Mouse (Mus musculus) brain, embryonic 14.5 days (tissue): ENCODE data around the gene Erf. TPM values are rescaled to one million over a fixed set of nuclear protein-coding genes. Genes with fewer than 3 reads are reported as not detected.

Experiments used
- DNase-seq: peaks from one replicate; pipeline ENCODE4 v3.0.0-alpha.2; 2011; ENCODE audit warnings: low read depth
- CTCF ChIP-seq: fragments of 200-500 bp; IDR thresholded peaks from 2 replicates; pipeline ENCODE4 v1.5.1; 2012; ENCODE audit warnings: inconsistent platforms, mild to moderate bottlenecking, moderate library complexity, borderline replicate concordance; ENCODE audit not compliant: insufficient read depth, insufficient read length; ENCODE audit errors: extremely low read depth
- POLR2A ChIP-seq: fragments of 200-500 bp; IDR thresholded peaks from 2 replicates; pipeline ENCODE4 v1.6.1; 2012; ENCODE audit warnings: mild to moderate bottlenecking, inconsistent platforms, borderline replicate concordance; ENCODE audit not compliant: poor library complexity, insufficient read depth, insufficient read length, severe bottlenecking; ENCODE audit errors: extremely low read depth
- polyA plus RNA-seq: library from polyadenylated mRNA; depleted of rRNA; stranded (reverse); fragments of >200 nt; gene quantifications from 2 replicates; pipeline ENCODE4 v1.2.3, GENCODE M21; 2012

Gene Erf
- polyA plus RNA-seq, 1 experiment = 20.2 TPM

DNA sequence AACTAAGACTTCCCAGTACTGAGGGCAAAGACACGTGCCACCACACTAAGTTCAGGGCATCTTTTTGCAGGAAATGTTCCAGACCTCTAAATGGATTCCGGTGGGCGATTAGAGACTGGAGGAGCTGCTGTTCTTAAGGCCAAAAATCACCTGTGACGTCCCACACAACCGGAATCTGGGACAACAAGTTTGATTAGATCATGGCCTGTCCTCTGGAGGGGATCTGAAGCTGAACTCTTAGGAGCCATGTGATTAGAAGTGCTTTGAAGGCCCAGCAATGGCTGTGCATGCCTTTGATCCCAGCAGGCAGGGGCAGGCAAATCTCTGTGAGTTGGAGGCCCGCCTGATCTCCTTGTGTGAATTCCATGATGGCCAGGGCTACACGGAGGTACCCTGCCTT, 9.9 kb downstream of the Erf start:
- no peak for TF ChIP-seq CTCF
- no peak for DNase-seq

DNA sequence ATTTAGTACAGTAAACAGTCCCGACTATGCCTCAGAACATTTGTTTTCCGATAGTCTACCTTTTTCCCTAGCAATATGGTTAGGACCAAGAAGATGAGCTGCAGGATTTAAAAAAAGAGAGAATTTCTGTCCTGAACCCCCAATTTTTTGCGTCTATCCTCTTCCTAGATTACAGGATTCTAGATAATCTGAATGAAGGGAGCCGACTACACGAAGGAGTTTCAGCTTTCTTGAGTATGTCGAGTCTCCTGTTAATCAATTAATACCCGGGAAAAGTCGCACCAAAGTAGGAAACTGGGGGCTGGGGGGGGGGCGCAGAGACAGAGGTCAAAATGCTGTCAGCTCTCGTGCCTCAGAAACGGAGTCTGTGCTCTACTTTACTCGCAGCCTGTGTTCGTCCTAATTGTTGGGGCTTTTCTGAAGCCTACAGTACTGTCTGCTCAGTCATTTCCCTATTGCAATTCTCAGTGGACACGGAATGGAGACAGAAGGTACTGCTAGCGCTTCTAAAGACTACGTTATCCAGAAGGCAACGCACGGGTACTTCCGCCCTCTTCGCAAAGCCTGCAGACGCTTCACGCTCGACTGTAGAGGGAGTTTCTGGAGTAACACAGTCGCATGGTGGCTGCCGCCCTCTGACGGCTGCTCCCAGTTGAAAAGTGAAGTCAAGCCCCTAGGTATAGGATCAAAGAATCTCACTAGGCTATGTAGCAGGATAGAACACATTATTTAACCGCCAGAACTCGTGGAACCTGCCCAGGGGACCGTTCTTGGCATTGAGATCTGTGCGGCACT, 11.5 kb downstream of the Erf start:
- TF ChIP-seq CTCF = peak; percentile 69
- TF ChIP-seq POLR2A = no peak
- peak; percentile 98 for DNase-seq

DNA sequence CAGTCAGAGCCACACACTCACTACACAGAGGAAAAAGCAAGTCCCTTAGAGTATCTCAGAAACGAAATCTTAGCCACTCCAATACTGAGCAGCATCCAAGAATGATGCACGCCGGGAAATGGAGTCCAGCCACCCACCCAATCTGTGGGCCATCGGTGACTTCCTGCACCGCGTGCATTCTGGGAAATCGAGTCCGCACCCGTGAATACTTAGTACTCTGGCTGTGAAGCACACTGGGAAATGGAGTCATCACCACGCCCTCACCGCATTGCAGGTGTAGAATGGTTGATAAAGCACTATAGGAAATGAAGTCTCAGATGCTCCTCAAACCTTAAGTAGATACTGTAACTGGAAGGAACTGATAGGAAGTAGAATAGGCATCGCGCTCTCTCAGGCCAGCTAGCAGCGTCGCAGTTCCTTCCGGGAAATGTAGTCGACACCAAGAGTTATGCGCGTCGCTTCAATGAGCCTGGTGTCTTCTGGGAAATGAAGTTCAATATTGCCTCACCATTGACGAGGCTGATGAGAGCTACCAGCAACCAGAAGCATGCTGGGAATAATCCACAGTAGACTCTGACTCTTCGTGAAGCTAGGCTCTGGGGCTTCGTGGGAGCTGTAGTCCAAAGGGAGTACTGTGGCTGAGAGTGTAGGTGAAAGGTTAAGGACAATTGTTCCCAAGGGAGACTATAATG, 12.4 kb downstream of the Erf start:
- peak; percentile 99 for DNase-seq
- TF ChIP-seq POLR2A (no peak), CTCF (no peak)

DNA sequence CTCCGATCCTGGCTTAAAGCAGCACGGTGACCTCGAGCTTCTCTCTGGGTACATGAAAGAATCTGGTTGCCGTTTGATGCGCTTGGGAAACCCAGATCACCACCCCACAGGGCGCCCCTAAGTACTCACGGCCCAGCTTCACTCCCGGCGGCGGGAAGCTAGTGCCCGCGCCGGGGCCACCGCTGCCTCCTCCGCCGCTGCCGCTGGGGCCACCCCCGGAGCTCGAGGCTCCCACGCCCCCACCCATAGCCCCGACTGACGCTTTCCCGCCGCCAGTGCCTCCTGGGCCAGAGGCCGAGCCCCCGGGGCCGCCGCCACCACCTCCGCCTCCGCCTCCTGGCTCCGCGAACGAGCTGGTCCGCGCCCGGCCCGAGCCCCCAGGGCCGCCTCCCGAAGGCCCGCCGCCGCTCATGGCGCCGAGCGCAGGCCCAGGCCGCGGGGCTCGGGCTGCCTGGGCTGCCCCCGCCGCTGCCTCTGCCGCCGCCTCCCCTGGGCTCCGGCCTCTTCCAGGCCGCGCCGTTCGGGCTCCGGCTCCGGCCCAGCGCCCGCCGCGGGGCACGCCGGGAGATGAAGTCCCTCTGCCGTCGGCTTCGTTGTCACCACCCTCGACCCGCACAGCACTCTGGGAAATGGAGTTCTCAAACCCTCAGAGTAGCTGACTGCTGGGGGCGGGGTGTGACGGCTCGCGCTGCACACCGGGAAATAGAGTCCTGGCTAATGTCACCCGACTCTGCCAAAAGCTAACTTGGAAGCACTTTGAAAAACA, 13.1 kb downstream of the Erf start, which contains the start of gene Gsk3a:
TSS of gene Gsk3a (minus strand) at position 603 of the 766 bp plus-strand sequence.
- DNase-seq = peak; percentile 99
- TF ChIP-seq CTCF = no peak
- peak; percentile 84 for TF ChIP-seq POLR2A

DNA sequence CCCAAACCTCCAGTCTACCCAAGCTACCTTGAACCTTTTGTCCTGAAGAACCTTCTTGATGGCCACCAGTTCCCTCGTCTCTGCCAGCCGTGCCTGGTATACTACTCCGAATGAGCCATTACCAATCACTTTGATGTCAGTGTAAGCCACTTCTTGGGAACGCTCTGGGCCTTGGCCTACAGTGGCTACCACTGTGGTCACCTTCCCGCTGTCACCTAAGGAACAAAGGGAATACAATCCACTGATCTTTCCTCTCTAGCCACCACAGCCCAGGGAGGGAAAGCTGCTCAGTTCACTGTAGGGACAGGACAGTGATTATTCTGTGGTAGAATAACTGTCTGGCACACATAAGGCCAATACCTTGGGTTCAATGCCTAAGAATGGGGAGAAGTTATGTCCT, 15.0 kb downstream of the Erf start:
- no peak for DNase-seq
- TF ChIP-seq CTCF (no peak), POLR2A (no peak)

DNA sequence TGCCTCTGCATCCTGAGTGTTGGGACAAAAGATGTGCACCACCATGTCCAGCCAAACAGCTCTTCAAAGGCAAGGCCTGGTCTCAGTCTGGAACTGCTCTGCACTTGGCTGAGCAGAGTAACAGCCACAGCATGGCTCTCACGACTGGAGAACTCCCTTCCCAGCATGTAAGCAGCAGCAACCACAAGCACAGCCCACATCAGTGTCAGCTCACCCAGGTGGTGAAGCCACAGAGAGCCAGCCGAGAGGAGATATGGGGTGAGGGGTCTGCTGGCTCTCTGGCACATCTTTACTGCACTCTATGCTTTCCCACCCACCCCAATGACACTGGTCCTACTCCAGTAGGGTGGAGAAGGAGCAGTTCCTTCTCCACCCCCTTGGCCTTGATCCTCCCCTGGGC, 17.5 kb downstream of the Erf start:
- TF ChIP-seq POLR2A (no peak), CTCF (no peak)
- no peak for DNase-seq

DNA sequence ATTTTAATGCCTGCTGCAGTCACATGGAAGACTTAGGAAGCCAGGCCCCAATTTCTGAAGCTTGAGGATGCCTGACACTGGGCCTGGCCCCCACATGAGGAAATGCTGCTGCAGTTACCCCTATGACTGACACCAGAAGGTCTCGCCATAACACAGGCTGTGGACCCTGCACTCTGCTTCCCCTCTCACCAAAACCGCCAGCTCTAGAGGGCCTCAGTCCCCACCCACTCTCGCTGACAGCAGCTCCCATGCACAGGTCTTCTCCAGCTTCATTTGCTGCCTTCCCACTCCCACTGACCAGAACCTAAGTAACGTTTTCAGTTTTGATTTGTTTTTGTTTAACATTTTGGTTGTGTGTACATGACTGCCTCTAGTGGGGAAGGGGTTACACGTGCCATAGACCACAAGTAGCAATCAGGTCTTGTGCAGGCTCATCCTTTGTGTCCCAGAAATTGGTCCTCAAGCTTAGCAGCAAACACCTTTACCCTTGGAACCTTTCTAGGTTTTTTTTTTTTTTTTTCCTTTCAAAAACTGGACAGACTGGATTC, 18.4 kb downstream of the Erf start:
- DNase-seq = no peak
- no peak for TF ChIP-seq POLR2A
- no peak; the same call in 1 of the 2 replicates for TF ChIP-seq CTCF

DNA sequence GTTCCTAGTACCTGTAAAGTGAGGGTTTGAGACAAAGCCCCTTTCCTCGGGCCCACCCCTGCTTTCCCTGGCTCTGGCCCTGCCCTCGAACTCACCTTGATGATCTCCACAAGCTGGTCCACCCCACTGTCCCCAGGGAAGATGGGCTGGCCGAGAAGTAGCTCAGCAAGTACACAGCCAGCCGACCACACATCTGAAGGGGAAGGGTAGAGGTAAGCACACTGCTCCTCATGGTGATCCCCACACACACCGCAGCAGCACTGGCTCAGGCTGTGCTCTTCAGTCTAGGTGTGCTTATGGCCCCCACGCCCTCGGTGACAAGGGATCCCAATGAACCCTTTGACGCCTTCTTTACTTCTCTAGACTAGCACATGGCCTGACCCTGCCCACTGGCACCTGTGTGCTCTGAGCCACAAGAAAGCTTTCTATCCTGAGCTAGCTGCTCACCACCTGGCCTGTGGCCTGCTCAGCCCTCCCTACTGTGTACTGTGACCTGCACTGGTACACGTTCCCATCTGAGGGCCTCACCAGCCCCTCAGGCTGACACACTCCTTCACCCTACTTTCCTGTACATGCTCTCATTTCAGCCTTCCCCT, 19.8 kb downstream of the Erf start:
- TF ChIP-seq POLR2A = no peak
- no peak for TF ChIP-seq CTCF

DNA sequence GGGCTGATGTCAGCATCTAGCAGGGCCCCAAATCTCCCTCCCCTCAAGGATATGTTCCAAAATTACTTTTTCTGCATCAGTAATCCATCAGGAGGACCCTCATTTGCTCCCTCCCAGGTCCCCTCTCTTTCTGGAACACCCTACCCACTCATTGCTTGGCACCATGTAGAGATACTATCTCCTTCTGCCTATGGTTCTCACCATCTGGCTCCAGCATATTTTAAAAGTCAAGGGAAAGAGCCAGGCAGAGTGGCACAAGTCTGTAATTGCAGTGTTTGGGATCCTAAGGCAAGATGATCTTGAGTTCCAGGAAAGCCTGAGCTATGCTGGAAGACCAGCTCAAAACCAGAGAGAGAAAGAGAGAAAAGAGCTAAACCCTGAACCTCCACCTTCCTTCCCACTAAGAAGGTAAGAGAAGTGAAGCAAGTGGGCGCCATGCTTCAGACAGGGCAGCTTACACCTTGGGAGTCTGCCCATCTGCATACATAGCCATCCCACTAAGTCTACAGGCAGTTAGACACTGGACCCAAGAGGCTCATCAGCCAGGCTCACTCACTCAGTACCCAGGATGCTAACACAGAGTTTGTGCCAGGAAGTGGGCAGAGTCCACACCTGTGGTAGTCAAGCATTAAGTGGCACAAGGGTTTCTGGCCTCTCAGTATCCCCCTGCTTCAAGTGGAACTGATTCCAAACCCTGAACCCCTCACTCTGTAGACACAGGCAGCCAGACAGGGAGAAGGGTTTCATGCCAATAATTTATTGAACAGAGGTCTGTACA, 22.8 kb downstream of the Erf start:
- DNase-seq = no peak
- TF ChIP-seq POLR2A = no peak
- no peak for TF ChIP-seq CTCF

More for the DNA sequence above, 19.8 kb downstream of the Erf start:
- no peak for DNase-seq

DNA sequence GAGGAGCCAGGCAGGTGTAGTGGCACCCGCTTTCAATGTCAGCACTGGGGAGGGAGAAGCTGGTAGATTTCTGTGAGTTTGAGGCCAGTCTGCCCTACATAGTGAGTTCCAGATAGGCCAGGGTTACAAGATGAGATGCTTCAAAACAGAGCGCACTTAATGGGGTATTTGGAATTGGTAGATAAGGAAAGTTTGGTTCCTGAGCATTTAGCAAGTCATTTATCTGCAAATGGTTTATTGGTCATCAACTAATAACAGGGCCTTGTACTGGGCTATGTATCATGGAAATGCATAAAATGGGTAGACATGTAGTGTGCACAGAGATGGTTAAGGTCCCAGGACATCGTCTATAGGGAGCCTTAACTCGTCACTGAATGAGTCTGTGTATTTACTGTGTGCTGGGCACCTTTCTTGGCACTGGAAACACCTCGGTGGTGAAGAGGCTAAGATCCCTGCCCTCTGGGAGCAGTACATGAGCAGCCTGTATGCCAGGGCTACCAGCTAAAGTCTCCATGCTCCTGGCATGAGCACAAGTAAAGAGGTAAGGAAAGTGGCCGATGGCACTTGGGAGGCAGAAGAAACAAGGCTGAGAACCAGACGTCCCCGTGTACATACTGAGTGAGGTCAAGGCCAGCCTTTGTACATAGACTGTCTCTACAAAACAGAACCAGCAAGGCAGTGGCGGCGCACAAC, 28.1 kb downstream of the Erf start:
- TF ChIP-seq CTCF (no peak), POLR2A (no peak)
- DNase-seq = no peak
